Mouse (Mus musculus) urinary bladder, postnatal 14 days (tissue): Measurements from ENCODE around the gene Limk1.

Experiments used
- DNase-seq: peaks from one replicate; pipeline ENCODE4 v3.0.0; 2021; ENCODE audit warnings: low spot score

Gene Limk1

DNA sequence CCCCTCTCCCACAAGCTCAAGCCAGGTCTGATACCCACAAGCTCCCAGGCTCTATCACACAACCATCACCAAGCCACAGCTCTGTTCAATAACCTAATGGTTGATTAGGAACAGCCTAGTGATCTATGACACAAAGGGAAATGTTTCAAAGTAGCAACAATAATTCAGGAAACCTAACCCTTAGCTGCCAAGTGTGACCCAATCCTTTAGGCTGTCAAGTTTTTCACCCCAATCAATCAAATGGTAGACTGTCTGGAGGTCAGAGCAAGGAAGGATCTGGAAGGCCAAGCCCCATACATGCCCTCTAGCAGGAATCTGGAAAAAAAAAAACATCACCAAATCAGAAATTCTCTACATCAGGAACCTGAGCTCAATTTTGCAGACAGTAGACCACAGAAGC lies 57.6 kb downstream of the Limk1 start:
- DNase-seq: no peak

DNA sequence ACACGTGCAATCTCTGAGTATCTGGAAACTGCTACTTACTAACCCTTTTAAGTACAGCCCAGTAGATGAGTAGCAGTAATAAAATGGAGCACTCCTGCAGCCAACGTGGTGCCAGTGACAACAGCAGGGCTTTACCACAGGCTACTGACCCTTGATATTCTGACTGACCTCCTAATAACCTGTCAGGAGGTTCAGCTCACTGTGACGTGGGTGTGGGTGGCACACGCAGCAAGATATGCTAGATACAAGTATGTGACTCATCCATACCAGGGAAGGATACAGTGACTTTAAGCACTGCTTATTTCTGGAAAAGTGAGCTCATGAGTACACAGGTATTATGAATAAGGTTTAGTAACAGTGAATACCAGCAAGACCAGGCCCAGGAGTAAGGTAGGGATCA lies 58.9 kb downstream of the Limk1 start:
- no peak for DNase-seq

DNA sequence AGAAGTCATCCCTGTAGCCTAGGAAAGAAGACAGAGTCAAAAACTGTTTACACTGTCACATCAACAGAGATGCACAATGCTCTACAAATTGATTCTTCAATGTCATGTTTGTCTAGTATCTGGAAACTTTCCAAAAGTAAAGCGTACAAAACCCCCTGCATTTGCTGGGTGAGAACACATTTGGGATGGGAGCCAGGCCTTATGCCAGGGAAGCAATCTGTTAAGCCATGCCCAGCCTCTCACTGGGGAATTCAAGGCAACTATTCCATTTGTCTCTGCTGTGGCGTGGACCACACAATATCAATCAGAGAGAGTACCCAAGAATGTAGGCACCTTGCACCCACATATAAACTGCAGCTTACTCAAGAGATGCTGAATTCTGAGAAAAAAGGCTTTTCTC lies 66.3 kb downstream of the Limk1 start:
- DNase-seq: no peak

DNA sequence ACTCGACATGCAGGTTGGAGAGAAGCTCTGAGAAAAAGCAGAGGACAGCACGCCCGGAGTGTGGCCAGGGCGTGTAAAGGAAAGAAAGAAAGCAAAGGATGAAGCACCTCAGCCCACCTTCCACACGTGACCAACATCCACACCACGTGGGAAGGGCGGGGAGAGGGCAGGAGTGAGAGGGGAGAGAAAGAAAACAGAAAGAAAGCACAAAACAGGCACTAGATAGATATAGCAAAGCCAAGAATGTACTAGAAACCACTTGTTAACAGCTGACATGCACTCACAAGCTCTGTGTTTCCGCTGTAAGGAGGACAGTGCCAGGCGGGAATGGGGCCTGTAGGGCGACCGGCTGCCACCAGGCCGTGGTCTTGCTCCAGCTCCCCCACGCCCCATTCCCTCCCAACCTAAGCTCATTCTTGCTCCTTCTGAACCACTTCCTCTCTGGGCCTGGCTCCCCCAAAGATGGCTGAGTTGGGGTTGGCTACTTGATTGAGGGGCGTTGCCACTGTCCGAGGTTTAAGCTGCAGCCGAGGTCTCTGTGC lies 67.2 kb downstream of the Limk1 start:
- no peak for DNase-seq

DNA sequence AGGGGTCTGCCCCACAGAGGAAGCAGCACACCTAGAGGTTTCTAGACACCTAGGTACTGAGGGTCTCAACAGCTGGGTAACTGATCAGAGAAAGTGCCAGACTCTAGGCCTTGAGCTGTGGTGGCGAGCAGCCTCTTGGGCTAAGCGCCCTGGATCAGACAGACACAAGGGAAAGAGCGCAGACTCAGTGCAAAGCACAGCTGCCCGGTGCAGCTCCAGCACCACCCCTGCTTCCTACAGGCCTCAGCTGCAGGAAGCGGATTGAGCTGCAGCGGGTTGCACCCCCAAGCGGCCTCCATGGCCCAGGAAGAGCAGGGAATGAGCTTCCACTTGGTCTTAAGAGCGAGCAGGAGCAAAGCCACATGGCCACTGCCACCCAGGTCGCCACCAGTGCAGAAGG lies 67.9 kb downstream of the Limk1 start:
- no peak for DNase-seq

DNA sequence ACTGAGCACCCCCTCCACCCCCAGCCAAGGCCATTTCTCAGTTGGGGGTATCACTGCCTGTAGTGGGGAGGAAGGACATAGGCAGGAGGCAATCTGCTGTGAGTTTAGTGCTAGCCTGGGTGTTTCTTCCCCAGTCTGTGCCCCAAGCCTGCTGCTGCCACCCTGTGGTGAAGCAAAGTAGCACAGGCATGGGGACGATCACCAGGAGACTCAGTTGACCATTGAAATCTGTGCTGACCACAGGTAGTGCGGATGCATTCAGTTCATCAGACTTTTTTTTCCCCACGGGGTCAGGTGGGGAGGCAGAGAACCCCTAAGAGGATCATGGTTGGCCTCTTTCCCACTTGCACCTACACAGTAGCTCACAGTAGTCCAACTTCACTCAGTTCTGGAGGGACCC lies 71.3 kb downstream of the Limk1 start:
- peak; percentile 68 for DNase-seq

DNA sequence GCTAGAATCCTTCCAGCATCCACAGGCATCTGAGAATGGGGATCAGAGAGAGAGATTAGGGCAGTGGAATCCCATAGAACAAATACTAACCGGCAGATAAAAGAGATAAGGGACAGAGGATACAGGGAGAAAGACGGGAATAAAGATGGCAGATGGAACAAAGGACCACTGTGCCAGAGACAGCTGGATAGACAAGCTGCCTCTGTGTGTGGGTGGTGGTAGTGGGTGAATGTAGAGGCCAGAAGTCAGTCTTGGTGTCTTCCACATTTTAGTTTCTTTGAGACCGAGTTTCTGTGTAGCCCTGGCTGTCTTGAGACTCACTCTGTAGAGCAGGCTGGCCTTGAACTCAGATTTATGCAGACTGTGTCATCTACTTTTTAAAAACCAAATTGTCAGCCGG lies 72.6 kb downstream of the Limk1 start:
- no peak for DNase-seq

DNA sequence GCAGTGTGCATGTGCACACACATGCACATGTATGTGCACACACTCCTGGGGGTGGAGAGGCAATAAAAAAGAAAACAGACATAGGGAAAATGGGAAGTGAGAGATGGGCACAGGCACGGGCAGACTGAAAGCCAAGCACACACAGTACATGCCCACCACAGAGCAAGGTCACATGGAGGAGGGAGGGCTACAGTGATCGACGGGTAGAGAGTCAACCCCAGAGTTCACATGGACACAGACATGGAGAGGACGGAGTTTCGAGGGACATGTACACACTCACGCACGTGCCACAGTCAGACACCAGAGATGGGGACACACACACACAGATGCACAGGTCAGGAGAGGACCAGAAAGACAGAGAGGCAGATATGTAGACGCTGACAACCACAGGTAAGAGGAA lies 73.0 kb downstream of the Limk1 start:
- DNase-seq: no peak

DNA sequence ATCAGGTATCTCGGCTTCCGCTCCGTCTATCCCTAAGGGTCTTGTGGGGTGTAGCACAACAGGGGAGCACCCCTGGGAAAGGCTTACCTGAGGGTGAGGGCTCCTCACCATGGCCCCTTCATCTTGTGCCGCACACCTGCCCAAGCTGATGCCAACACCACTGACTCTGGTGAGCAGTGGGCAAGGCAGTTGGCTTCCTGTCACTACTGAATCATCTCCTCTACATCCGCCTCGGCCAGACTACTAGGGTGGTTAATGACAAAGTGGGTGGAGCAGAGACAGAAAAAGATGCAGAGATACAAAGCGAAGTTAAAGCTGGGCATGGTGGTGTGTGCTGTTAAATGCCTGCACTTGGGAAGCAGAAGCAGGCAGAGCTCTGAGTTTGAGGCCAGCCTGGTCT lies 73.6 kb downstream of the Limk1 start, which contains the start of gene Lat2:
TSS of gene Lat2 (minus strand) at position 224 of the 400 bp plus-strand sequence.
- DNase-seq: no peak

DNA sequence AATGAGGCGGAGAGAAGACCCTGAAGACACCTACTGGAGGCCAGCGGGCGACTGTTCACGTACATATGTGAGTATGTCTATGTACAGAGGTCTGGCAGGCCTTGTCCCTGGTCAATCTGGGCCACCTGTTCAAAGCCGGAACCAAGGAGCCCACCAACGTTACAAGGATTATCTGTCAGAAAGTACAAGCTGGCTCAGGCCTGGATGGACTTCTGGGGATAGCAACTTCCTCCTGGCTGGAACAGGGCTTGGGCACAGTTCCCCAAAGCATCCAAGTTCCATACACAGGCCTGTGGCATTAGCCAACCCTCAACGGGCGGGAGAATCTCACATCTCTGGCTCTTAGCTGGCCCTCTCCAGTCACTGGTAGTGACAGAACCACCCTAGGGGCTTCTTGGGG lies 74.1 kb downstream of the Limk1 start:
- no peak for DNase-seq

DNA sequence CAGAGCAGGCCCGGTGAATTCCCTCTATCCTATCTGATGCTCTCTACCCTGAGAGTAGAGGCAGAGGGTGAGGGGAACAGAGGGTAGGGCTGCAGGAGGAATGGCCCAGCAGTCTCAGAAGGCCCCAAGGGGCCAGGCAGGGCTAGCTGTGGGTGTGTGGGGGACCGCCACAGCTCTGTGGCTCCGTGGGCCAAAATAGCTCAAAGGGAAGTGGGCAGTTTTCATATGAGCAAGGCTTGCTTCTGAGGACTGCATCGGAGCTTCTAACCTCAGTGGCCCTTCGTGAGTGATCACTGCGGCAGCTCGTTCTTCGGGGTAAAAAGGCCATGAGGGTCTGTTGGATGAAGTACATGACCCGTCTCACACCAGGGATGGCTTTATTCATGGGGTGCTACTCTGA lies 74.7 kb downstream of the Limk1 start:
- DNase-seq: no peak

DNA sequence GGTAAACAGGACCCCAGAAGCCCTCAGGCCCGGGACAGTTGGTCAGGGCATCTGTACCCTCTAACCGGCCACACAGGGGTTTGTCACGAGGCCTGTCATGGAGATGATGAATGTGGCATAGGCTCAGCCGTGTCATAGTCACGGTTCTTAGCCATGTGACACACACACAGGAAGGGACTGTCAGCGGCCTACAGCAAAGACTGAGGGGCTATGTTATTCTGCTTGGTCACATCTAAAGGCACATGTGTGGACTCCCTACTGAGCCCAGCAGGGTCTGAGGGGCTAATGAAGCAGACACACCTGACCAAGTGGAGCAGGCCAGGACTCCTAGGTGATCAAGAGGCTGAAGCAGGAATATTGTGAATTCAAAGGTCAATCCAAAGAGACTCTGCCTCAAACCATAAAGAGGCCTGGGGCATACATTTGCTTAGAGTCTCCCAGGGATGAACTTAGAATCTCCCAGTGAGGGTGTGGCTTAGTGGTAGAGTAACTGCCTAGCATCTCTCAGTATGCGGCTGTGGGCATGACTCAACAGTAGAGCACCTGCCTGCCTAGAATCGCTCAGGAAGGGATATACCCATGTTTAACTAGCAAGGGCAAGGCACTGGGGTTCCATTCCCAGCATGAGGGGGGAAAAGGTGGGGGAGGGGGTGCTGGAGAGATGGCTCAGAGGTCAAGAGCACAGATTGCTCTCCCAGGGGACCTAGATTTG lies 76.4 kb downstream of the Limk1 start:
- no peak for DNase-seq

DNA sequence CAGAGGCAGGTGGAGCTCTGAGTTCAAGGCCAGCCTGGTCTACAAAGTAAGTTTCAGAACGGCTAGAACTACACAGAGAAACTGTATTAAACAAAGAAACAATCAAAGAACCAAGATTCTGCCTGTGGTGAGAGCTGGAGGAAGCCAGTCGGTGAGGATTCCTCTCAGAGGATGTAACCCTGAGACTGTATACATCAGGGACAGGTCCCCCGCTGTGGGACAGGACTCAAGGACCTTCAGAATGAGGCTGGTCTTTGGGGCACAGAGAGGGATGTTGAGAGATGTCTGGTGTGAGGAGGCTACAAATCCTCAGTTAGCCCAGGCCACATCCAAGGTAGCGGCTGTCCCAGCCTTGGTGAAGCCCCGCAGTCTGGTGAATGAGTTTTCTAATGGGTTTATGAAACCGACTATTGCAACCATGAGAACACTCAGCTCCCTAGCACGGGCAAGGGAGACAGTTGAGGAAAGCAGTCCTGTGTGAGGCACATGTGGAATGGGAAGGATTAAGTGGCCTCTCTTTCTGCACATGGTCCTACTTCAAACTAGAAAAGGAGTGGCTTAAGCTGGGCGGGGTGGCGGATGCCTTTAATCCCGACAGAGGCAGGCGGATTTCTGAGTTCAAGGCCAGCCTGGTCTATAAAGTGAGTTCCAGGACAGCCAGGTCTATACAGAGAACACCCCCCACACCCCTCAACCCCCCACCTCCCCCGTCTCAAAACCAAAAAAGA lies 78.3 kb downstream of the Limk1 start:
- DNase-seq: no peak

DNA sequence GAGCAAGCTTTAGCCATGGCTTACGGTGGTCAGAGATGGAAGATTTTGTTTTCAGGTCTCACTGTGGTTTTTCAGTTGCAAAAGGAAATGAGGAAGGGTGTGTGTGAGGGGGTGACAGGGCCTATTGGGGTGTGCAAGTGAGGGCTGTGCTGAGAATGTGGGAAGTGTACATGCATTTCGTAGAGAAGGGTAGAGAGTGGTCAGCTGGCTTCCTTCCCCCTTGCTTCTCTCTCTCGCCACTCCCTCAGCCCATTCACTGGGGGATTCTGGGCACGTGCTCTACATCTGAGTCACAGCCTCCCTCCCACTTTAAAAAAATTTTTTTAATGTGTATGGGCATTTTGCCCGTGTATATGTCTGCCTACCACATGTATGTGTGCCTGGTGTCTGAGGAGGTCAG lies 81.3 kb downstream of the Limk1 start:
- no peak for DNase-seq

DNA sequence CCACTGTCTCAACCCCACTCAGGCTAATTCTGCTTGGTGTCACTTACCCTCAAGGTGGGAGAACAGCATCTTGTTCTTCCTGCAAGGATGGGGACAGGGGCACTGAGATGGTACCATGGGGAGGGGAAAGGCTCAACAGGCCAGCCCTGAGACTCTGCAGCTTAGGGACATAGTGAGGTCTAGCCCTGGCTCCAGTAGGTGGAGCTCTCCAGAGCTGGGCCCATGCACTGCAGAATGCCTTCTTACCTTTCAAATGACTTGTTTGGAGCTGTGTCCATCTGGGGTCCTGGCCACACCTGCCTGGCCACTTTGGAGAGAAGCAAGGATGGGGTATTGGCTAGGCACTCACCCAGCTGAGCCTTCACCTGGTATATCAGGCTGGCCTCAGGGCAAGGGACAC lies 82.1 kb downstream of the Limk1 start:
- DNase-seq: no peak
